Mouse (Mus musculus) spleen, adult 2 months (tissue): ENCODE measurements at regions not wholly inside any gene's neighbourhood (a gene's known extent, or its start where the extent isn't known, plus 50 kb on each side); places are given as distances from the start of the nearest gene placed in this dataset.

Experiments
- CTCF ChIP-seq: fragments of 200-500 bp; IDR thresholded peaks from 2 replicates; pipeline ENCODE4 v1.5.1; 2011; ENCODE audit warnings: mild to moderate bottlenecking, inconsistent platforms; ENCODE audit not compliant: insufficient read depth, insufficient read length, insufficient replicate concordance; ENCODE audit errors: extremely low read depth
- POLR2A ChIP-seq: fragments of 200-500 bp; IDR thresholded peaks from 2 replicates; pipeline ENCODE4 v1.6.1; 2011; ENCODE audit warnings: low read depth, low read length, inconsistent platforms

DNA sequence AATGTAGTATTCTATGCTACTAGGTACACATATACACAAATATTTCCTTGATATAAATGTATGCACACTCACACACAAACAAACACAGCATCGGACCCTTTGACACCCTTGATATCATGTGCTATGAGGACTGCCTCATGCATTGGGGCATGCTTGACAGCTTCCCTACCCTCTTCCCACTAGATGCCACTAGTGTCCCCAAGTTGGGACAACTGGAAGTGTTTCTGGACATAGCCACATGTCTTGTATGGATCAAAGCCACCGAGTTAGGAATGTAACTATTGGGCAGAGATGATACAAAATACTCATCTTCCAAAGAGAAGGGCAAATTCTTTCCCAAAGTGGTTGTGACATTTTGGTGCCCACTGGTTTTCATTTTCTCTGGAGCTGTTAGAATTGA lies 565.2 kb upstream of the Id4 start:
- no peak for TF ChIP-seq POLR2A
- TF ChIP-seq CTCF: no peak
